Mouse (Mus musculus): ENCODE data around the gene Cadm3. TPM values are rescaled to one million over a fixed set of nuclear protein-coding genes. Genes with fewer than 3 reads are reported as not detected.
"Not testable (repeated sequence)": the region's sequence is repeated elsewhere in the genome, so short reads cannot be mapped to it uniquely, and the experiment has no call there.

Cadm3 gene
- polyA plus RNA-seq, 1 experiment from 2014 or later, result 138 TPM

- Histone ChIP-seq H3K27me3 (ENCODE audit: control insufficient read depth, insufficient read depth, low read length) (no peaks in the 10 kb centered on the region), H3K4me3 (replicated peaks; ENCODE audit: low read length) (no peak overlapping the region), H3K9me3 (ENCODE audit: control insufficient read depth, low read length) (no peaks in the 10 kb centered on the region), H3K9ac (no peak overlapping the region), H3K4me1 (replicated peaks; ENCODE audit: control insufficient read depth, insufficient read depth, low read length) (no peaks in the 10 kb centered on the region), H3K27ac (no peak overlapping the region), H3K36me3 (replicated peaks; ENCODE audit: control insufficient read depth, insufficient read depth) (no peaks in the 10 kb centered on the region), H3K4me2 (replicated peaks) (no peak overlapping the region)
- DNase-seq (ENCODE audit: low spot score), result no peak
- 84% methylated on average over 2 of the region's 2 CpGs for WGBS
- no peak for ATAC-seq (ENCODE audit: low FRiP score)
These were observed 49.5 kb downstream of the Cadm3 start for GRCm38 (mm10) chr1:173317925-173318477.

DNA sequence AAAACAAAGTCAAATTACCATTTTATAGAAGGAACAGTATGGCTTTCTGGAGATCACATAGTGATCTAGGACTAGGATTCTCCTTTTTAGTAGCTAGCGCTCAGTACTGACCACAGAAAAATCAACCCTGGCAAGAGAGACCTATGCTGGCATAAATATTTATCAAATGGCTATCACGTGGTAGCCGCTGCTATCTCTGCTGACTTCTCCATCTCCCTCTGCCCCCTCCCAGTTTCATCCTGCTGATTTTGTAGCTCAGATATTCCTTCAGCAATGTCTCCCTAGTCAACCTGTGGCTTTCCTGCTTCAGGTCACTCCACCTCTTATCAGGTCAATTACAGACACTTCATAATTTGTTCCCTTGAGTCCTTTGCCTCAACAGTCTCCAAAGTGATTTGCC lies 51.8 kb downstream of the Cadm3 start:
- Histone ChIP-seq H3K4me2 (replicated peaks) (no peak overlapping the region), H3K9me3 (ENCODE audit: control insufficient read depth, low read length) (no peaks in the 10 kb centered on the region), H3K27me3 (ENCODE audit: control insufficient read depth, insufficient read depth, low read length) (no peaks in the 10 kb centered on the region), H3K36me3 (replicated peaks; ENCODE audit: control insufficient read depth, insufficient read depth) (no peaks in the 10 kb centered on the region), H3K4me1 (replicated peaks; ENCODE audit: control insufficient read depth, insufficient read depth, low read length) (no peaks in the 10 kb centered on the region), H3K4me3 (replicated peaks; ENCODE audit: low read length) (no peak overlapping the region), H3K9ac (no peak overlapping the region), H3K27ac (no peak overlapping the region)
- 81% methylated on average over 3 of the region's 3 CpGs for WGBS
- DNase-seq (ENCODE audit: low spot score), result no peak
- ATAC-seq (ENCODE audit: low FRiP score), result no peak

DNA sequence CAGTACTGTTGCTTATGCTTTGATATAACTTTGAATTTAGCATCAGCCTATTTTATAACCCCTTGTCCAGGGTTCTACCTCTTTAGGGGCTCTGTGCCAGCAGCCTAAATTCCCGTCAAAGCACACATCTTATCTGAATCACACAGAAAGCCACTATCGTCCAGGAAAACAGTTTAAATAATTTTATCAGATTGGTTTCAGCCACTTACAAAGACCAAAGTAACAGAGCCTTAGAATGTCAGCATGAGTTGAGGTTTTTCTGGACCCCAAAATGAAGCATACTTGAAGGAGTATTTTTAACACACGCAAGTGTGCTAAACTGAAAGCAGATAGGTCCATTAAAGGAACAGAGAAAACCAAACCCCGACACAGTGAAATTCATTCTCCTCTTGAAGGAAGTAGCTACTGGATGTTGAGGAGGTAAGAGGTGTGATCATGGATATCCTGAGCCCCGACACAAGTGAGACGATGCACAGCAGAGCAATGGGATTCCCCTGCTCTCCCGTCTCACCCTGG lies 53.9 kb downstream of the Cadm3 start:
- H3K9ac ChIP-seq; H3K27ac ChIP-seq; ATAC-seq (ENCODE audit: low FRiP score); DNase-seq (ENCODE audit: low spot score); H3K4me2 ChIP-seq (replicated peaks); H3K4me1 ChIP-seq (replicated peaks; ENCODE audit: control insufficient read depth, insufficient read depth, low read length); H3K36me3 ChIP-seq (replicated peaks; ENCODE audit: control insufficient read depth, insufficient read depth); H3K4me3 ChIP-seq (replicated peaks; ENCODE audit: low read length); H3K9me3 ChIP-seq (ENCODE audit: control insufficient read depth, low read length); H3K27me3 ChIP-seq (ENCODE audit: control insufficient read depth, insufficient read depth, low read length): not testable (repeated sequence)
- WGBS, result 85% methylated on average over 7 of the region's 7 CpGs

GRCm38 (mm10) chr1:173302795-173303194 lies 64.7 kb downstream of the Cadm3 start:
- not testable (repeated sequence) for H3K36me3 ChIP-seq (replicated peaks; ENCODE audit: control insufficient read depth, insufficient read depth); H3K4me2 ChIP-seq (replicated peaks); H3K4me1 ChIP-seq (replicated peaks; ENCODE audit: control insufficient read depth, insufficient read depth, low read length); H3K9ac ChIP-seq; H3K4me3 ChIP-seq (replicated peaks; ENCODE audit: low read length); H3K27ac ChIP-seq; H3K27me3 ChIP-seq (ENCODE audit: control insufficient read depth, insufficient read depth, low read length); H3K9me3 ChIP-seq (ENCODE audit: control insufficient read depth, low read length); DNase-seq (ENCODE audit: low spot score); ATAC-seq (ENCODE audit: low FRiP score)
- 55% methylated on average over 3 of the region's 3 CpGs for WGBS

Other genes starting within 250 kb of the Cadm3 start
- gene Olfr1408, start 230.3 kb downstream of the Cadm3 start, polyA plus RNA-seq (2014; fragmentation: Nextera tagmentation; extraction: Ambion mirVana), result not detected in 2 replicates
- gene Olfr1406, start 177.1 kb downstream of the Cadm3 start, polyA plus RNA-seq (2014; fragmentation: Nextera tagmentation; extraction: Ambion mirVana), result not detected in 2 replicates
- not detected in 2 replicates for gene Olfr218, start 169.9 kb downstream of the Cadm3 start, polyA plus RNA-seq (2014; fragmentation: Nextera tagmentation; extraction: Ambion mirVana)
- not detected in 2 replicates for gene Olfr1404, start 155.3 kb downstream of the Cadm3 start, polyA plus RNA-seq (2014; fragmentation: Nextera tagmentation; extraction: Ambion mirVana)
- gene Fcer1a, start 140.5 kb downstream of the Cadm3 start, polyA plus RNA-seq (2014; fragmentation: Nextera tagmentation; extraction: Ambion mirVana), result not detected in 2 replicates
- not detected in 2 replicates for gene Olfr418, start 101.7 kb downstream of the Cadm3 start, polyA plus RNA-seq (2014; fragmentation: Nextera tagmentation; extraction: Ambion mirVana)
- gene Mptx2, start 89.9 kb downstream of the Cadm3 start, polyA plus RNA-seq (2014; fragmentation: Nextera tagmentation; extraction: Ambion mirVana), result not detected in 2 replicates
- gene Ackr1, start 33.9 kb downstream of the Cadm3 start, polyA plus RNA-seq (2014; fragmentation: Nextera tagmentation; extraction: Ambion mirVana), result 23.4 and 24.0 TPM in 2 replicates
- gene Aim2, start 16.8 kb downstream of the Cadm3 start, polyA plus RNA-seq (2014; fragmentation: Nextera tagmentation; extraction: Ambion mirVana), result 1.3 and 1.4 TPM in 2 replicates
- gene Ifi206, start 123.3 kb upstream of the Cadm3 start, polyA plus RNA-seq (2014; fragmentation: Nextera tagmentation; extraction: Ambion mirVana), result 0.20 TPM in 1 of 2 replicates, not detected in the other
- gene Ifi214, start 168.3 kb upstream of the Cadm3 start, polyA plus RNA-seq (2014; fragmentation: Nextera tagmentation; extraction: Ambion mirVana), result not detected in 2 replicates
- gene Ifi213, start 231.6 kb upstream of the Cadm3 start, polyA plus RNA-seq (2014; fragmentation: Nextera tagmentation; extraction: Ambion mirVana), result 0.07 TPM in 1 of 2 replicates, not detected in the other

All from hindbrain, embryonic 14.5 days (tissue).